Mouse (Mus musculus): Measurements from ENCODE around the gene Alpk3. TPM values are rescaled to one million over a fixed set of nuclear protein-coding genes. Genes with fewer than 3 reads are reported as not detected.
A peak's percentile ranks its signal among the peaks of the same experiment; 100 is the strongest.

Gene Alpk3
- 0.17 and 0.35 TPM in 2 replicates for polyA plus RNA-seq (2014; fragmentation: Nextera tagmentation; extraction: Ambion mirVana)

DNA sequence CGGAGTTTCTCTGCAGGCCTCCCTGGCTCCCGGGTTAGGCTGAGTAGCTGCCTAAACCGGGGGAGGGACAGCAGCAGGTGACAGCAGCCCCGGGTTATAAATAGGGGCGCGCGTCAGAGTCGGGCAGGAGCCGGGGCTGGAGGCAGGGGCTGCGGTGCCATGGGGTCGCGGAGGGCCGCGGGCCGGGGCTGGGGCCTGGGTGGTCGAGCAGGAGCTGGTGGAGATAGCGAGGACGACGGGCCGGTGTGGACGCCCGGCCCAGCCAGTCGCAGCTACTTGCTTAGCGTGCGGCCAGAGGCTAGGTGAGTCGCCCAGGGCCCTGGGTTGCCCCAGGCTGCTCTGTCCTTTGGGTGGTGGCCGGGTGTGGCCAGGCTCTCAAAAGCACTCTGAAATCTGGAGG is at the start of gene Alpk3:
TSS of gene Alpk3 (plus strand) at position 130 of the 400 bp plus-strand sequence.
- H3K4me1 ChIP-seq (ENCODE audit: control insufficient read depth, insufficient read depth, low read length) = no peaks in the 10 kb centered on the region
- no peaks in the 10 kb centered on the region for H3K36me3 ChIP-seq (replicated peaks; ENCODE audit: control insufficient read depth, insufficient read depth, low read depth, low read length)
- no peak for DNase-seq (ENCODE audit: low spot score)
- H3K27me3 ChIP-seq (ENCODE audit: control insufficient read depth, insufficient read depth, low read length) = no peaks in the 10 kb centered on the region
- no peaks in the 10 kb centered on the region for H3K9me3 ChIP-seq (replicated peaks; ENCODE audit: control insufficient read depth, low read length)
- WGBS = 31% methylated on average over 27 of the region's 27 CpGs
- no peak within 1 kb of the TSS for H3K4me3 ChIP-seq (ENCODE audit: low read depth, low read length)
- ATAC-seq (replicated peaks; ENCODE audit: insufficient number of reproducible peaks, low FRiP score, low TSS enrichment, low read depth) = no peak
- H3K27ac ChIP-seq (replicated peaks; ENCODE audit: low read depth, low read length) = no peak within 1 kb of the TSS
- H3K9ac ChIP-seq (replicated peaks; ENCODE audit: low read length) = no peak within 1 kb of the TSS
- H3K4me2 ChIP-seq (ENCODE audit: low read depth, low read length) = peak within 1 kb of the TSS; percentile 7; the same call in 1 of the 2 replicates

DNA sequence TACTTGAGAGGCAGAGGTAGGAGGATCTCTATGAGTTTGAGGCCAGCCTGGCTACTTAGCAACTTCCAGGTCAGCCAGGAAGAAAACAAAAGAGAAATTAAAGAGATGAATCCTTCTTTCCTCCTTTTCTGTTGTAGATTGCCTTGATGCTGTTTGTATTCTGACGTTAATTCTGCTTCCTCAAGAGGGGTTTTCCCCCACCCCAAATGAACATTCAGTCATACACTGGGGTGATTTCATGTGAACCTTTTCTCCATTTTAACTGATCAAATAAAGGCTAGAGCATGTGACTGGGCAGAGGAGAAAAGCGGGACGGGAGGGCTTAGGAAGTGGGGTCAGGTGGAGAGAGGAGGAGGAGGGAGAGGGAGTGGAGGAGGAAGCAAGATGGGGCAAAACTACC is 49.1 kb upstream of the Alpk3 start:
- WGBS = 86% methylated on average over 3 of the region's 3 CpGs
- H3K27me3 ChIP-seq (ENCODE audit: control insufficient read depth, insufficient read depth, low read length) = no peaks in the 10 kb centered on the region
- DNase-seq (ENCODE audit: low spot score) = no peak
- ATAC-seq (replicated peaks; ENCODE audit: insufficient number of reproducible peaks, low FRiP score, low TSS enrichment, low read depth) = no peak
- H3K4me1 ChIP-seq (ENCODE audit: control insufficient read depth, insufficient read depth, low read length) = no peaks in the 10 kb centered on the region
- H3K36me3 ChIP-seq (replicated peaks; ENCODE audit: control insufficient read depth, insufficient read depth, low read depth, low read length) = no peaks in the 10 kb centered on the region
- H3K4me3 ChIP-seq (ENCODE audit: low read depth, low read length) = no peak overlapping the region
- no peaks in the 10 kb centered on the region for H3K9me3 ChIP-seq (replicated peaks; ENCODE audit: control insufficient read depth, low read length)
- H3K9ac ChIP-seq (replicated peaks; ENCODE audit: low read length) = no peak overlapping the region
- H3K27ac ChIP-seq (replicated peaks; ENCODE audit: low read depth, low read length) = no peak overlapping the region
- no peak overlapping the region for H3K4me2 ChIP-seq (ENCODE audit: low read depth, low read length)

DNA sequence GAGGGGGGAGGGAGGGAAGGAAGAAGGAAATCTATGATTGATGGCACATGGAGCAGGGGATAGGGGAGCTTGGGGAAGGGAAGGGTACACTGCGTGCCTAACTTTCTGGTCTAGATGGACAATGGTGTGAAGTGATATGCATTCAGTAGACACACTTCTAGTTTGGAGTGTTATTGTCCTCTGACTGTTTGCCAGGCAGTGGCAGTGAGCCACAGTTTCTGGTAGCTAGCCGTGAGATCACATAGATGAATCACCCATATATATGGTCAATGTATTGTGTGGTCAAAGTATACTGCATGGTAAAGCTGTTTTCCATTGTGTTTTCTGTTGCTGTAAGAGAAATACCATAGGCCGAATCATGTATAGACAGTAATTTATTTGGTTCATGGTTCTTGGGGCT is 45.8 kb upstream of the Alpk3 start:
- Histone ChIP-seq H3K4me1 (ENCODE audit: control insufficient read depth, insufficient read depth, low read length) (no peaks in the 10 kb centered on the region), H3K36me3 (replicated peaks; ENCODE audit: control insufficient read depth, insufficient read depth, low read depth, low read length) (no peaks in the 10 kb centered on the region), H3K27ac (replicated peaks; ENCODE audit: low read depth, low read length) (no peak overlapping the region), H3K9ac (replicated peaks; ENCODE audit: low read length) (no peak overlapping the region), H3K9me3 (replicated peaks; ENCODE audit: control insufficient read depth, low read length) (no peaks in the 10 kb centered on the region), H3K4me3 (ENCODE audit: low read depth, low read length) (no peak overlapping the region), H3K27me3 (ENCODE audit: control insufficient read depth, insufficient read depth, low read length) (no peaks in the 10 kb centered on the region), H3K4me2 (ENCODE audit: low read depth, low read length) (no peak overlapping the region)
- no peak for ATAC-seq (replicated peaks; ENCODE audit: insufficient number of reproducible peaks, low FRiP score, low TSS enrichment, low read depth)
- 89% methylated on average over 3 of the region's 3 CpGs for WGBS
- no peak for DNase-seq (ENCODE audit: low spot score)

DNA sequence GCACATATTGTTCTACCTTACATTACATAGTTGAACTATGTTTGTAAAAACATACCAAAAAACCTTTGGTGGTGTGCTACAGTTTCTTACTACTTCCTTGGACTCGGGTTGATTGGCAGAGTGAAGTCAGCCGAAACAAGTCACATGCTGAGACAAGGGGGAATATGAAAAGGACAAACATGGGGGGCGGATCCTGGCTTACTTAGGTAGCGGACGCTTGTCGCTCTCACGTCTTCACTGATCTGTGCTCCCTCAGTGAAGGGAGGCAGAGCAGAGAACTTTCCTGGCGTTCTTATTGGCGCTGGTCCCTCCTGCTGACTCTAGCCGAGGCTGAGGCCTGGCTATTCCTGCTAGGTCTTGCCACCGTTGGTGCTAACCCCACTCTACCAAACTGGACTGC is 37.1 kb upstream of the Alpk3 start:
- Histone ChIP-seq H3K4me1 (ENCODE audit: control insufficient read depth, insufficient read depth, low read length) (no peaks in the 10 kb centered on the region), H3K4me2 (ENCODE audit: low read depth, low read length) (no peak overlapping the region), H3K4me3 (ENCODE audit: low read depth, low read length) (no peak overlapping the region), H3K9me3 (replicated peaks; ENCODE audit: control insufficient read depth, low read length) (no peaks in the 10 kb centered on the region), H3K27ac (replicated peaks; ENCODE audit: low read depth, low read length) (no peak overlapping the region), H3K27me3 (ENCODE audit: control insufficient read depth, insufficient read depth, low read length) (no peaks in the 10 kb centered on the region), H3K36me3 (replicated peaks; ENCODE audit: control insufficient read depth, insufficient read depth, low read depth, low read length) (peaks cover 8% of the 10 kb centered on the region; the same call in 1 of the 2 replicates), H3K9ac (replicated peaks; ENCODE audit: low read length) (no peak overlapping the region)
- DNase-seq (ENCODE audit: low spot score) = no peak
- ATAC-seq (replicated peaks; ENCODE audit: insufficient number of reproducible peaks, low FRiP score, low TSS enrichment, low read depth) = no peak
- 62% methylated on average over 11 of the region's 11 CpGs for WGBS

DNA sequence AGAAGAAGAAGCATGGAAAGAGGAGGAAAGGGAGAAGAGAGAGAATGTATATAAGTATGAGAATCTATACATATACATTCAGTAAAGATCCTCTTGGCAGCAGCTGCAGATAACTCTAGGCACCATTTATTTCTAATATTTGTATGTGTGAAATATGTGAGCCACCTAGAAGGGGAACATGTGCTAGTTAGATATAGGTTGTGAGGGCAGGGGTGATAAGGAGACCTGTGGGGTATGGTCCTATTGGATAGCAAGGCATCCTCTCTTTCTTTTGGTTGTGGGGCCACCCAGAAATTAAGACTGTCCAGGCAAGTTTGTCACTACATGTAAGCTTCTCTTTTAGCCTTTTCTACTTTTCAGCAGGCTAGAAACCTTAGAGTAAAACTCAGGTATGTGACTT is 34.7 kb upstream of the Alpk3 start:
- Histone ChIP-seq H3K27ac (replicated peaks; ENCODE audit: low read depth, low read length) (no peak overlapping the region), H3K9me3 (replicated peaks; ENCODE audit: control insufficient read depth, low read length) (no peaks in the 10 kb centered on the region), H3K4me3 (ENCODE audit: low read depth, low read length) (no peak overlapping the region), H3K27me3 (ENCODE audit: control insufficient read depth, insufficient read depth, low read length) (no peaks in the 10 kb centered on the region), H3K4me2 (ENCODE audit: low read depth, low read length) (no peak overlapping the region), H3K4me1 (ENCODE audit: control insufficient read depth, insufficient read depth, low read length) (no peaks in the 10 kb centered on the region), H3K9ac (replicated peaks; ENCODE audit: low read length) (no peak overlapping the region), H3K36me3 (replicated peaks; ENCODE audit: control insufficient read depth, insufficient read depth, low read depth, low read length) (peaks cover 8% of the 10 kb centered on the region)
- DNase-seq (ENCODE audit: low spot score) (no peak), ATAC-seq (replicated peaks; ENCODE audit: insufficient number of reproducible peaks, low FRiP score, low TSS enrichment, low read depth) (no peak)

DNA sequence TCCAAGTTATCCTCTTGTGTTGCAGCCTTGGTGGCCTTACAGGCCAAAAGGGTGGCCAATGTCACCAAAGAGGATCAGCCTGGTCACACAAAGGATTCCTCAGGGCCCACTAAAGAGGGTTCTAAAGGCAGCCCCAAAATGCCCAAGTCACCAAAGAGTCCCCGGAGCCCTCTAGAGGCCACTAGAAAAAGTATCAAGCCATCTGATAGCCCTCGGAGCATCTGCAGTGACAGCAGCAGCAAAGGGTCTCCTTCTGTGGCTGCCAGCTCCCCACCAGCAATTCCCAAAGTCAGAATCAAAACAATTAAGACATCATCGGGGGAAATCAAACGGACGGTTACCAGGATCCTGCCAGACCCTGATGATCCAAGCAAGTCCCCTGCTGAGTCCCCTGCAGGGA is 33.3 kb upstream of the Alpk3 start:
- Histone ChIP-seq H3K9me3 (replicated peaks; ENCODE audit: control insufficient read depth, low read length) (no peaks in the 10 kb centered on the region), H3K27ac (replicated peaks; ENCODE audit: low read depth, low read length) (no peak overlapping the region), H3K4me1 (ENCODE audit: control insufficient read depth, insufficient read depth, low read length) (no peaks in the 10 kb centered on the region), H3K36me3 (replicated peaks; ENCODE audit: control insufficient read depth, insufficient read depth, low read depth, low read length) (peaks cover 8% of the 10 kb centered on the region), H3K4me3 (ENCODE audit: low read depth, low read length) (no peak overlapping the region), H3K27me3 (ENCODE audit: control insufficient read depth, insufficient read depth, low read length) (no peaks in the 10 kb centered on the region), H3K9ac (replicated peaks; ENCODE audit: low read length) (no peak overlapping the region), H3K4me2 (ENCODE audit: low read depth, low read length) (no peak overlapping the region)
- DNase-seq (ENCODE audit: low spot score) = no peak
- WGBS = 76% methylated on average over 5 of the region's 5 CpGs
- no peak for ATAC-seq (replicated peaks; ENCODE audit: insufficient number of reproducible peaks, low FRiP score, low TSS enrichment, low read depth)

DNA sequence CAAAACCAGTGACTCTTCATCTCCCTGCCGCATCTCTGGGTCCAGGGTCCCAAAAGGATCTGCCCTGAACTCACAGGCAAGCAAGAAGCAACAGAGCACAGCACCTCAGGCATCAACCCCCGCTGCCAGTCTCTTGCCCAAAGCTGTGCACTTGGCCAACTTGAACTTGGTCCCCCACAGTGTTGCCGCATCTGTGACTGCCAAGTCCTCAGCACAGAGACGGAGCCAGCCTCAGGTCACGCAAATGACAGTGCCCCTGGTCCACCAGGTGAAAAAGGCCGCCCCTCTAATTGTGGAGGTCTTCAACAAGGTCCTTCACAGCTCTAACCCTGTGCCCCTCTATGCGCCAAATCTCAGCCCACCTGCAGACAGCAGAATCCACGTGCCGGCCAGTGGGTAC is 32.7 kb upstream of the Alpk3 start:
- no peak for ATAC-seq (replicated peaks; ENCODE audit: insufficient number of reproducible peaks, low FRiP score, low TSS enrichment, low read depth)
- H3K9ac ChIP-seq (replicated peaks; ENCODE audit: low read length) = no peak overlapping the region
- WGBS = 95% methylated on average over 9 of the region's 9 CpGs
- H3K4me2 ChIP-seq (ENCODE audit: low read depth, low read length) = no peak overlapping the region
- no peak for DNase-seq (ENCODE audit: low spot score)
- no peaks in the 10 kb centered on the region for H3K4me1 ChIP-seq (ENCODE audit: control insufficient read depth, insufficient read depth, low read length)
- no peaks in the 10 kb centered on the region for H3K27me3 ChIP-seq (ENCODE audit: control insufficient read depth, insufficient read depth, low read length)
- H3K4me3 ChIP-seq (ENCODE audit: low read depth, low read length) = no peak overlapping the region
- H3K36me3 ChIP-seq (replicated peaks; ENCODE audit: control insufficient read depth, insufficient read depth, low read depth, low read length) = peaks cover 13% of the 10 kb centered on the region
- H3K27ac ChIP-seq (replicated peaks; ENCODE audit: low read depth, low read length) = no peak overlapping the region
- H3K9me3 ChIP-seq (replicated peaks; ENCODE audit: control insufficient read depth, low read length) = no peaks in the 10 kb centered on the region

DNA sequence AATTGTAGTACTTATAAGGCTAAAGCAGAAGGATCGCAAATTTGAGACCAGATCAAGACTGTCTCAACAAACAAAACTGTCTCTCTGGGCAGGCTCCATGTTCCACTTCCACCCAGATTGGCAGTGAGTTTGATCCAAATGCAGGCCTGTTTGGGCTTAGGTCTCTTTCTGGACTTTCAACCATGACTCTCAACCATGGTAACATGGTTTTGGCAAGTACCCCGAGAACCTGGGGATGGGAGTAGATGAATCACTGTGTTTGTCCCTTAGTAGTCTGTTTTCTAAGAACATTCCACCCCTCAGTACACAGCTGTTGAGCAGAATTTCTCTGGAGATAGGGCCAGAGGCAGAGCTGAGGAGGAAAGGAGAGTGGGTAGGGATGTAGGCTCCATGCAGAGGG is 31.6 kb upstream of the Alpk3 start:
- Histone ChIP-seq H3K36me3 (replicated peaks; ENCODE audit: control insufficient read depth, insufficient read depth, low read depth, low read length) (peaks cover 13% of the 10 kb centered on the region), H3K27me3 (ENCODE audit: control insufficient read depth, insufficient read depth, low read length) (no peaks in the 10 kb centered on the region), H3K9ac (replicated peaks; ENCODE audit: low read length) (no peak overlapping the region), H3K4me1 (ENCODE audit: control insufficient read depth, insufficient read depth, low read length) (no peaks in the 10 kb centered on the region), H3K4me3 (ENCODE audit: low read depth, low read length) (no peak overlapping the region), H3K4me2 (ENCODE audit: low read depth, low read length) (no peak overlapping the region), H3K9me3 (replicated peaks; ENCODE audit: control insufficient read depth, low read length) (no peaks in the 10 kb centered on the region), H3K27ac (replicated peaks; ENCODE audit: low read depth, low read length) (no peak overlapping the region)
- WGBS = 91% methylated on average over 2 of the region's 2 CpGs
- no peak for DNase-seq (ENCODE audit: low spot score)
- ATAC-seq (replicated peaks; ENCODE audit: insufficient number of reproducible peaks, low FRiP score, low TSS enrichment, low read depth) = no peak
